Mouse (Mus musculus) spleen, adult 2 months (tissue): ENCODE results near the gene Gm3095.
"Not testable (repeated sequence)": the region's sequence is repeated elsewhere in the genome, so short reads cannot be mapped to it uniquely, and the experiment has no call there.

Source experiments
- CTCF ChIP-seq: fragments of 200-500 bp; IDR thresholded peaks from 2 replicates; pipeline ENCODE4 v1.5.1; 2011; ENCODE audit warnings: mild to moderate bottlenecking, inconsistent platforms; ENCODE audit not compliant: insufficient read depth, insufficient read length, insufficient replicate concordance; ENCODE audit errors: extremely low read depth
- POLR2A ChIP-seq: fragments of 200-500 bp; IDR thresholded peaks from 2 replicates; pipeline ENCODE4 v1.6.1; 2011; ENCODE audit warnings: low read depth, low read length, inconsistent platforms

DNA sequence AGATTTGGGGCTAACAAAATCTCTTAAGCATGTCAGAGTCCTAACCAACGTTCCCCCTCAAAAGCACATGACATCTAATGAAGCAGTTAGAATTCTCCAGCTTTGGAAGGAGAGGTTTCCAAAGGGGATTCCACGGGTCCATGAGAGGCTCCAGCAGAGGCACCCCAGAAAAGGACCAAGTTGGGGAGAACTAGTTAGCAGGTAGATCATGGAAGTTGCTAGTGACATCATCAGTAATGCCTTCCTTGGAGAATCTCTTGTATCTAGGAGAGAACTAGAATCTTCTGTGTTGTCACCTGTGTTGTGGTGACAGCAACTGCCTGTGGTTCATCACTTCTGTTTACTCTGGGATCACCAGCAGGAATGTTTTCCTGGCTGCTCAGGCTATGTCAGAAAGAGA, 31.9 kb upstream of the Gm3095 start, which contains the start of gene Gm3029:
- not testable (repeated sequence) for TF ChIP-seq POLR2A, CTCF
